Mouse (Mus musculus): ENCODE data around the gene Ptger1.

- TF ChIP-seq EP300 (IDR thresholded peaks at IDR 0.05; ENCODE audit: low read depth) (no peak), CTCF (IDR thresholded peaks at IDR 0.05; ENCODE audit: low read depth) (no peak)
Measured at GRCm38 (mm10) chr8:83679866-83680265, 13.4 kb downstream of the Ptger1 start.
